Mouse (Mus musculus) spleen, adult 2 months (tissue): ENCODE results near the gene Srgap3. TPM values are rescaled to one million over a fixed set of nuclear protein-coding genes. Genes with fewer than 3 reads are reported as not detected.

Experiments used
- DNase-seq, 2 experiments: peaks; one replicate each; pipeline versions ENCODE4 v3.0.0 to v3.0.0-alpha.2; 2012 to 2021; ENCODE audit warnings: low spot score in 2 of 2, low read depth in 1 of 2
- H3K27ac ChIP-seq: fragments of 200-500 bp; 2 replicates; pipeline ENCODE4 v1.5.1; 2012; ENCODE audit warnings: low read length, inconsistent platforms; ENCODE audit not compliant: insufficient read depth
- H3K27me3 ChIP-seq: fragments of 200-500 bp; 2 replicates; pipeline ENCODE4 v1.6.1; 2012; ENCODE audit warnings: mild to moderate bottlenecking, moderate library complexity, low read length, inconsistent platforms; ENCODE audit not compliant: control insufficient read depth, insufficient read depth
- H3K36me3 ChIP-seq: fragments of 200-500 bp; 2 replicates; pipeline ENCODE4 v1.6.1; 2012; ENCODE audit warnings: mild to moderate bottlenecking, low read length, inconsistent platforms; ENCODE audit not compliant: control insufficient read depth, insufficient read depth
- H3K4me1 ChIP-seq: fragments of 200-500 bp; 2 replicates; pipeline ENCODE4 v1.6.1; 2011; ENCODE audit warnings: inconsistent platforms; ENCODE audit not compliant: control insufficient read depth, insufficient read depth, insufficient read length
- H3K4me3 ChIP-seq: fragments of 200-500 bp; 2 replicates; pipeline ENCODE4 v1.5.1; 2011; ENCODE audit warnings: mild to moderate bottlenecking, inconsistent platforms; ENCODE audit not compliant: insufficient read depth, insufficient read length; ENCODE audit errors: extremely low read depth
- CTCF ChIP-seq: fragments of 200-500 bp; IDR thresholded peaks from 2 replicates; pipeline ENCODE4 v1.5.1; 2011; ENCODE audit warnings: mild to moderate bottlenecking, inconsistent platforms; ENCODE audit not compliant: insufficient read depth, insufficient read length, insufficient replicate concordance; ENCODE audit errors: extremely low read depth
- POLR2A ChIP-seq: fragments of 200-500 bp; IDR thresholded peaks from 2 replicates; pipeline ENCODE4 v1.6.1; 2011; ENCODE audit warnings: low read depth, low read length, inconsistent platforms
- WGBS: fragments of 180-500 bp; shearing (Covaris S2); methylation state at CpG from one replicate; pipeline ENCODE4 v1.1.7; 2018; 5-methylcytosine and 5-hydroxymethylcytosine counted together
- polyA plus RNA-seq: library from polyadenylated mRNA; depleted of rRNA; stranded (reverse); fragments of >200 nt; gene quantifications from 2 replicates; pipeline ENCODE4 v1.2.3, GENCODE M21; 2012

Gene Srgap3
- polyA plus RNA-seq, 1 experiment, result 2.7 TPM

DNA sequence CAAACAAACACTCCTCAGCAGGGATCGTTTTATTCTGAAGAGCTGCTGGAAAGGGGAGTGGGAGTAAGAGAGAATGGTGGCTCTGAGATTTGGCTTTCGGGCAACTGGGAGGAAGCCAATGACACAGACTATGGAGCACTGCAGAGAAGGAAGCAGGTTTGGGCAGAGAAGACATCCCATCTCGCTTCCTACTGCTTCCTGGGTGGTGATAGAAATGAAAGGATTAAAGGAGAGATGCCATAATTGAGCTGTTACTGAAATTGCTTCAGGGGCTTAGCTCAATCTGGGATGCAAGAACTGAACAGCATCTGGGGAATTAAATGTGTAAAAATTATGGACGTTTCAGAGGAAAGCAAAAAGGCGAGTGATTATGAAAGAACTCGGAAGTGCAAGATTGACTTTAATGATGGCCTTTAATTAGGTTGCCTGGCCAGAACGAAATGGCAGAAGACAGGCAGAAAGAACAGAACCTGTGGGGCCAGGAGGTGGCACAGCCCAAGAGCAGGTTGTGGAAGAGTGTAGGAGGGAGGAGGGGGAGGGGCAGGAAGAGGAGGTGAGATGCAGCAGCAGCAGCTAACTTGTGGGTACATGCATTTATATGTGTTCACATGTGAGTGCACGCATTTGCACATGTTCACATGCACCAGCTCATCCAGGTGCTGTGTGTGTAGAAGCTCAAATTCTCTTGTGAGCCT lies 126.6 kb downstream of the Srgap3 start:
- Histone ChIP-seq H3K27me3 (no peaks in the 10 kb centered on the region), H3K4me3 (no peak overlapping the region), H3K27ac (no peak overlapping the region), H3K36me3 (no peaks in the 10 kb centered on the region), H3K4me1 (no peaks in the 10 kb centered on the region)
- no peak for DNase-seq
- WGBS, result 83% methylated on average over 8 of the region's 8 CpGs
- no peak for TF ChIP-seq POLR2A
- TF ChIP-seq CTCF, result no peak

DNA sequence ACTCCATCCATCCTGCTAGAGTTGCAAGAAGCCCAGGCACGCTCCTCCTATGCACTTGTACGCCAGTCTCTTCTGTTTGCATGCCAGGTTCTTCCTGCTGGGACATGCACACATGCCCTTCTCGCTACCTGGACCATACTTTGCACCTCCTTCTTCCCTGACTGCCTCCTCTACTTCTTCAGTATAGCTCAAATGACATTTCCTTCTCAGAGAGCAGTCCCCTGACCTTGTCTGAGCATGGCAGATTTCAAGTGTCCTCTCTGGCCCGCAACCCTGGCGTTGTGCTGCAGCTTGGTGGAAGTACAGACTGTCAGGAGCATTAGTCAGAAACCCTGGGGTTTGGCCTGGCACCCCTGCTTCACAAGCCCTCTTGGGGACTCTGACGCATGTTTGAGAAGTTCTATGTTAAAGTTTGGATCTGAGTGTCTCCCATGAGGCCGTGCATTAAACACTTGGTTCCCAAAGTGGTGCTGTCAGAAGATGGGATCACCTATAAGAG lies 128.6 kb downstream of the Srgap3 start:
- H3K27ac ChIP-seq, result no peak overlapping the region
- no peak overlapping the region for H3K4me3 ChIP-seq
- no peaks in the 10 kb centered on the region for H3K36me3 ChIP-seq
- 87% methylated on average over 7 of the region's 7 CpGs for WGBS
- DNase-seq, result no peak
- TF ChIP-seq CTCF, result no peak
- TF ChIP-seq POLR2A, result no peak
- H3K4me1 ChIP-seq, result no peaks in the 10 kb centered on the region
- H3K27me3 ChIP-seq, result no peaks in the 10 kb centered on the region

DNA sequence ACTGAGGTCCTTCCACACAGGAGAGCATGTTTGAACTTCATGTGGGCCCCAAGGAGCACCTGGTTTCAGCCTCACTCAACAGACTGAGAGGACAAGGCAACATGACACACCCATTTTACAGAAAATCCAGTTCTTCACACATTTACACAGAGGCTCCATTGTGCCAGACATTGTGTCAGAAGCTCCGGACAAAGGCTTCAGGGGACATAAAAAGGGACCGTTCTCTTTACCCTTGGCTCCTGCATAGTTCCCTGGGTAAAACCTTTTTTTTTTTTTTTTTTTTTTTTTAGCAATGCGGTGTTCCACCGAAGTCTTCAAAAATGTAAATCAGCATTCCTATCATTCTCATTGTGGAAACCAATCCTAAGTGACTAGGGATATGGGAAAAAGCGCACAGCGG lies 131.5 kb downstream of the Srgap3 start:
- no peaks in the 10 kb centered on the region for H3K27me3 ChIP-seq
- no peak overlapping the region for H3K27ac ChIP-seq
- no peak overlapping the region for H3K4me3 ChIP-seq
- WGBS, result 89% methylated on average over 6 of the region's 6 CpGs
- TF ChIP-seq POLR2A (no peak), CTCF (no peak)
- no peak for DNase-seq
- no peaks in the 10 kb centered on the region for H3K4me1 ChIP-seq
- H3K36me3 ChIP-seq, result no peaks in the 10 kb centered on the region

DNA sequence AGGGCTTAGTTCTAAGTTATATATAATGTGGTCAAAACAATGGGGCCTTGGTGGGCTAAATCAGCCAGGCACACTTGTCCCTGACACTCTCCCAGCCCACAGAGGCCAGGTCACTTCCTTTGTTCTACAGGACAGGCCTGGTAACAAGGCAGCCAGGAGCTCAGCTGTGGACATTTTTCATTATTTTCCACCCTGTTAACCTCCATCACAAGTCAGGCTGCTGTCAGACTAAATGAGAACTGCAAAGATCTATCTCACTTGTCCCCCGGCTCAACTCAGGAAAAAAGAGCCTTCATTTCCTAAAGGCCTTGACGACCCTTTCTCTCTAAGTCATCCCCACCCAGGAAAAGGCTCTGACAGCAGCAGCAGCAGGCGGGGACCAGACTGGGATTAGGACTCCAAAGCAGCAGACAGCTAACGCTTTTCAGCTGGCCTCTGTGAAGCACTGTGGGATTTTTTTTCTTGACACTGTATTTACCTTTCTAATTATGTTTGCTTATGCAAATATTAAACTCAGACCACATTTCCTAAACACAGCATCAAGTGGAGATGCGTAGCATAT lies 132.5 kb downstream of the Srgap3 start:
- Histone ChIP-seq H3K27ac (no peak overlapping the region), H3K36me3 (no peaks in the 10 kb centered on the region), H3K27me3 (no peaks in the 10 kb centered on the region), H3K4me1 (no peaks in the 10 kb centered on the region), H3K4me3 (no peak overlapping the region)
- DNase-seq, result no peak
- 82% methylated on average over 5 of the region's 5 CpGs for WGBS
- TF ChIP-seq POLR2A, result no peak
- no peak for TF ChIP-seq CTCF

DNA sequence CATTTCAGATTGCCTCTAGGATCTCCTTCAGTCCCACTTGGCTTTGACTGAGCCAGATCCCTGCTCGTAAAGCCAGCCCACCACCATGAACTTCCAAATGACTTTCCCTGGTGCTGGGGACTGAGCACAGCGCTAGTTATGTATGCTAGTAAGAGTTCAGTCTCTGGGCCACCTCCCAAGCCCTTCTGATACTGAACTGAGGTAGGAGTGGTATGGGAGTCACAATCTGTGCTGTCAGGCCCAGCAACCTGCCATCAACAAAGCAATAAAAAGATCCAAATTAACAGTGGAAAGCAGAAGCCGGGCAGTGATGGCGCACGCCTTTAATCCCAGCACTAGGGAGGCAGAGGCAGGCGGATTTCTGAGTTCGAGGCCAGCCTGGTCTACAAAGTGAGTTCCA lies 134.2 kb downstream of the Srgap3 start:
- TF ChIP-seq POLR2A (no peak), CTCF (no peak)
- 97% methylated on average over 7 of the region's 7 CpGs for WGBS
- H3K36me3 ChIP-seq, result no peaks in the 10 kb centered on the region
- no peak overlapping the region for H3K4me3 ChIP-seq
- no peak for DNase-seq
- H3K27ac ChIP-seq, result no peak overlapping the region
- no peaks in the 10 kb centered on the region for H3K27me3 ChIP-seq
- no peaks in the 10 kb centered on the region for H3K4me1 ChIP-seq

DNA sequence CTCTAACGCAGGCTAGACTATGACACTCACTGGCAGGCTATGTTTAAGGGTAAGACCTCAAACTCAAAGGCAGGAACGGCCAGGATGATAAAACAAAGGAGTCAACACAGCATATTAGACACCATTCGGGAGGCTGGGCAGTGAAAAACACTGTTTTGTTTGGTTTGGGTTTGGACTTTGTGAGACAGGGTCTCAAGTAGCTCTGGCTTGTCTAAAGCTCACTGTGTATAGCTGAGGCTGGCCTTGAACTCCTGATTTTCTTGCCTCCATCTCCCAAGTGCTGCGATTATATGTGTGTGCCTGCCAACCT lies 136.6 kb downstream of the Srgap3 start:
- no peaks in the 10 kb centered on the region for H3K36me3 ChIP-seq
- no peak overlapping the region for H3K27ac ChIP-seq
- 95% methylated on average over 4 of the region's 4 CpGs for WGBS
- DNase-seq, result no peak
- no peaks in the 10 kb centered on the region for H3K27me3 ChIP-seq
- no peaks in the 10 kb centered on the region for H3K4me1 ChIP-seq
- H3K4me3 ChIP-seq, result no peak overlapping the region
- TF ChIP-seq CTCF, result no peak
- no peak for TF ChIP-seq POLR2A

DNA sequence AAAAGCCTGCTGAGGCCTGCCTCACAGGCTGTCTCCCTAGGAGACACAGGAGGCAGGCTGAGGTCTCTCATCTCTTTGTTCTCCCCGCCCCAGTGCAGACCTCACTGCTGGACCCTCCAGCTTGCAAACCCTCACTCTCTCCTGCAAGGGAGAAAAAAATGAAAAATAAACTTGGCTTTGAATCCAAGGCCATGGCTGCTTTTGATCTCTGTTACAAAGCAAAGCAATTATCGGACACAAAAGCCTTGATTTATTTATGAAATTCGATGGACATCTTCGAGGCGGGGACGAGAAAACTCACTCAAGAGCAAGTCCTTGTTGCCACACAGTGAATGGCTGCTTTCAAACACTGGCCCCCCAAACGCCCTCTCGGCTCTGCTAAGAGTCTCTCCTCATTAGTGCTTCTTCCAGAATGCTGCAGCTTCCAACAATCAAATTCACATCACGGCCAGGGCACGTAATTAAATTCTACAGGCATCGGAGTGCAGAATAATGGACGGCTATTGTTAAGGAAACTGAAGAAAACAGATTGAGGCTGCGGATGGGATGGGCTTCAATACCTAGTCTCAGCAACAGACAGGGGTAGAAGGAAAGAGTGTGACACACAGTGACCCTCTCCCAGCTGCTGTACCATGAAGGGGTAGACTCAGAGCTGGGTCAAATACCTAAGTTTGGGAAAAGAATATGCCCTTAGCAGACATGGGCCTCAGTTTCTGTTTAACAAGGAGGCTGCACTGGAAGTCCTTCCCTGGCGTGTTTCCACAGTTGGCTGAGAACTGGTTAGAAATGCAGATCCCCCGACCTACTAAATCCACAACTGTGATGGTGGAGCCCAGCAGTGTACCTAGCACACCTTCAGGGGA lies 137.2 kb downstream of the Srgap3 start:
- no peaks in the 10 kb centered on the region for H3K27me3 ChIP-seq
- TF ChIP-seq CTCF, result no peak
- no peak for TF ChIP-seq POLR2A
- no peak for DNase-seq
- WGBS, result 91% methylated on average over 15 of the region's 15 CpGs
- H3K4me1 ChIP-seq, result no peaks in the 10 kb centered on the region
- no peaks in the 10 kb centered on the region for H3K36me3 ChIP-seq
- H3K4me3 ChIP-seq, result no peak overlapping the region
- H3K27ac ChIP-seq, result no peak overlapping the region
